Mouse (Mus musculus): ENCODE measurements around the gene Kat6b.

Gene Kat6b

DNA sequence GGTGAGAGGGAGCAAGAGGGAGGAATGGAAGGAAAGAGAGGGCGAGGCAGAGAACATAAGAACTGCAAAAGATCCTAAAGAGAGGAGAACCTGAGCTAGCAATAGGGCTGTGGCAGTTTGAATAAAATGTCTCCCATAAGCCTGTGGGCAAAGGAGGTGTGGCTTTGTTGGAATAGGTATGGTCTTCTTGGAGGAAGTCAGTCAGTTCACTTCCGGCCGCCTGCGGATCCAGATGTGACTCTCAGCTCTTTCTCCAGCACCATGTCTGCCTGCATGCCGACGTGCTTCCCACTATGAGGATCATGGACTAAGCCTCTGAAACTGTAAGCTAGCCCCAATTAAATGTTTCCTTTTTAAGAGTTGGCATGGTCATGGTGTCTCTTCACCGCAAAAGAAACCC is at the start of gene Kat6b:
Gene Kat6b (plus strand): TSS at position 204 of the 400 bp plus-strand sequence.
- Histone ChIP-seq H3K27me3 (ENCODE audit: control insufficient read depth, insufficient read depth, low read length, poor library complexity, severe bottlenecking) (no peaks in the 10 kb centered on the region), H3K36me3 (ENCODE audit: control insufficient read depth, insufficient read depth, low read length, poor library complexity, severe bottlenecking) (no peaks in the 10 kb centered on the region)
- DNase-seq (ENCODE audit: low read depth, low spot score) = no peak

DNA sequence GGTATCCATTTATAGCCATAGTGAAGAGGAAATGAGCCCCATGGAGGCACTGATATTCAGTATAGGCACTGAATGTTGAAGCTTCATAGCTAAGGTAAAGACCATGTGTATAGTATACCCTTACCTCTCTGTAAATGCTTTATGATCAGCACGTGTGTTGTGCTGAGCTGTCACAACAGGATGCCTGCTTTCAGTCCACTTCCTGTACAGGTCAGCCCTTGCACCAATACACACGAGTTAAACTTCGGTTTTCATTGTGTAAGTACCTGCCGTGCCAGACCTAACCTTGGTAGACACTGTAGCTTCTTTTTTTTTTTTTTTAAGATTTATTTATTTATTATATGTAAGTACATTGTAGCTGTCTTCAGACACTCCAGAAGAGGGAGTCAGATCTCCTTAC is 47.8 kb upstream of the Kat6b start:
- no peaks in the 10 kb centered on the region for H3K27me3 ChIP-seq (ENCODE audit: control insufficient read depth, insufficient read depth, low read length, poor library complexity, severe bottlenecking)
- no peaks in the 10 kb centered on the region for H3K36me3 ChIP-seq (ENCODE audit: control insufficient read depth, insufficient read depth, low read length, poor library complexity, severe bottlenecking)
- DNase-seq (ENCODE audit: low read depth, low spot score) = no peak

- H3K36me3 ChIP-seq (ENCODE audit: control insufficient read depth, insufficient read depth, low read length, poor library complexity, severe bottlenecking) = no peaks in the 10 kb centered on the region
- H3K27me3 ChIP-seq (ENCODE audit: control insufficient read depth, insufficient read depth, low read length, poor library complexity, severe bottlenecking) = no peaks in the 10 kb centered on the region
- no peak for DNase-seq (ENCODE audit: low read depth, low spot score)
These were observed 47.2 kb upstream of the Kat6b start for GRCm38 (mm10) chr14:21433995-21434394.

DNA sequence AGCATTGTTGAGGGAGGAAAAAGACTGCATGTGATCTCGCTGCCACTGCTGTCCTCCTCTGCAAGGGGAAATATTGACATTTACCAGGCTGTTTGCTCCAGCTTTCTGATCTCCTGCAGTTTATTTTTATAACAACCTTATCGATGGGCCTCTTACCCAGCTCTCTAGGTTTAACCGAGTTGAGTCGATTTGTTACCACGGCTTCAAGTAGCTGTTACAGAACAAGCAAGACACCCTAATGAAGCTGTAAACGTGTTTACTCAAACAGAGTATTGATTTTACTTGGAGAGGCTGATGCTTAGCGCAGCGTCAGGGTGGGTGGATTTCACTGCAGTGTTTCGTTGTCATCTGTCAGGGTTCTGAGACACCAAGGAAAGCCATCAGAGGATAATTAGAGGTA is 46.5 kb upstream of the Kat6b start:
- no peak for DNase-seq (ENCODE audit: low read depth, low spot score)
- Histone ChIP-seq H3K36me3 (ENCODE audit: control insufficient read depth, insufficient read depth, low read length, poor library complexity, severe bottlenecking) (no peaks in the 10 kb centered on the region), H3K27me3 (ENCODE audit: control insufficient read depth, insufficient read depth, low read length, poor library complexity, severe bottlenecking) (no peaks in the 10 kb centered on the region)

GRCm38 (mm10) chr14:21439785-21440184 is 41.4 kb upstream of the Kat6b start:
- Histone ChIP-seq H3K27me3 (ENCODE audit: control insufficient read depth, insufficient read depth, low read length, poor library complexity, severe bottlenecking) (no peaks in the 10 kb centered on the region), H3K36me3 (ENCODE audit: control insufficient read depth, insufficient read depth, low read length, poor library complexity, severe bottlenecking) (no peaks in the 10 kb centered on the region)
- DNase-seq (ENCODE audit: low read depth, low spot score) = no peak

- no peaks in the 10 kb centered on the region for H3K36me3 ChIP-seq (ENCODE audit: control insufficient read depth, insufficient read depth, low read length, poor library complexity, severe bottlenecking)
- H3K27me3 ChIP-seq (ENCODE audit: control insufficient read depth, insufficient read depth, low read length, poor library complexity, severe bottlenecking) = no peaks in the 10 kb centered on the region
- no peak for DNase-seq (ENCODE audit: low read depth, low spot score)
These were observed 40.7 kb upstream of the Kat6b start for GRCm38 (mm10) chr14:21440526-21440925.

- no peak for DNase-seq (ENCODE audit: low read depth, low spot score)
These were observed 39.3 kb upstream of the Kat6b start for GRCm38 (mm10) chr14:21441772-21442533.

DNA sequence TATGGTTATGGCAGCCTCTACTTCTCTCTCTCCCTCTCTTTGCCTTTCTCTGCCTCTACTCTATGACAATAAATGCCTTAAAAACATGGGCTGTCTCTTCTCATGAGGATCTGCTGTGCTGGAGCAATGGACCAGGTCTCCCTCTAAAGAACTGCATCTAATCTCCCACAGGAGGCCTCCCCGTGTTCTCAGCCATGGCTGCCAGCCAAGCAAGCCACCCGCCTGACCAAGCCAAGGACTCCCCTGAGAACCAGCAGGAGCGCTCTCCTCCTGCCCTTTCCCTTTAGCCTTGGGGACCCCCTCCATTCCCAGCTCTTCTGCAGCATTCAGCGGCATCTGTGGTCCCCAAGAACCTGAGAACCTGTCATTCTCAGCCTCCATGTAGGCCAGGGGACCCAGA is 28.7 kb upstream of the Kat6b start:
- no peaks in the 10 kb centered on the region for H3K27me3 ChIP-seq (ENCODE audit: control insufficient read depth, insufficient read depth, low read length, poor library complexity, severe bottlenecking)
- no peak for DNase-seq (ENCODE audit: low read depth, low spot score)
- no peaks in the 10 kb centered on the region for H3K36me3 ChIP-seq (ENCODE audit: control insufficient read depth, insufficient read depth, low read length, poor library complexity, severe bottlenecking)

More at GRCm38 (mm10) chr14:21441772-21442533, 39.3 kb upstream of the Kat6b start:
- Histone ChIP-seq H3K27me3 (ENCODE audit: control insufficient read depth, insufficient read depth, low read length, poor library complexity, severe bottlenecking) (no peaks in the 10 kb centered on the region), H3K36me3 (ENCODE audit: control insufficient read depth, insufficient read depth, low read length, poor library complexity, severe bottlenecking) (no peaks in the 10 kb centered on the region)

GRCm38 (mm10) chr14:21453896-21454295 is 27.3 kb upstream of the Kat6b start:
- H3K27me3 ChIP-seq (ENCODE audit: control insufficient read depth, insufficient read depth, low read length, poor library complexity, severe bottlenecking) = no peaks in the 10 kb centered on the region
- no peak for DNase-seq (ENCODE audit: low read depth, low spot score)
- no peaks in the 10 kb centered on the region for H3K36me3 ChIP-seq (ENCODE audit: control insufficient read depth, insufficient read depth, low read length, poor library complexity, severe bottlenecking)

DNA sequence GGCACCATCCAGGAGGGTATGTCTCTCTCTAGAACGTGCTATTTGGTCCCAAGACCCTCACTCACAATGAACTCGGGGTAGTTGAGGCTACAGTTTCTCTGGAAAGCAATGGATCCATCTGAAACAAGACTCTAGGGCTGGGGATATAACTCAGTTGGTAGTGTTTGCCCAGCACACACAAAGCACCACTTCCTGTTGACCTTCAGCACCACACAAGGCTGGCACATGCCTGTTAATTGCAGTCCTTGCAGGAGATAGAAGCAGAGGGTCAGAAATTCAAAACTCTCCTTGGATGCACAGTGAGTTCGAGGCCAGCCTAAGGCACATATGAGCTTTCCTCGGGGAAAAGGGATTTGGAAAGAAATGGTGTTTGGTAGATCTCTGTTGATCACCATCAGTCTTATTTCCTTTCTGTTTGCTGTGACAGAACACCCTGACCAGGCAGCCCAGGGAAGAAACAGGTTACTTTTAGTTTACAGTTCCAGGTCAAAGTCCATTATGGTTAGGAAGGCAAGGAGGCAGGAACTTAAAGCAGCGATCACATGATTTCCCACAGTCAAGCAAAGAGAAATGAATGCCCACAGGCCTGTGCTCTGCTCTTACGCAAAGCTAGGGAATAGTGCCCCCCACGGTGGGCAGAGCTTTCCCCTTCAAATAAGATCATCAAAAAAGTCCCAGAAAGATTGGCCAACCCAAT is 25.4 kb upstream of the Kat6b start:
- H3K36me3 ChIP-seq (ENCODE audit: control insufficient read depth, insufficient read depth, low read length, poor library complexity, severe bottlenecking) = no peaks in the 10 kb centered on the region
- DNase-seq (ENCODE audit: low read depth, low spot score) = no peak

DNA sequence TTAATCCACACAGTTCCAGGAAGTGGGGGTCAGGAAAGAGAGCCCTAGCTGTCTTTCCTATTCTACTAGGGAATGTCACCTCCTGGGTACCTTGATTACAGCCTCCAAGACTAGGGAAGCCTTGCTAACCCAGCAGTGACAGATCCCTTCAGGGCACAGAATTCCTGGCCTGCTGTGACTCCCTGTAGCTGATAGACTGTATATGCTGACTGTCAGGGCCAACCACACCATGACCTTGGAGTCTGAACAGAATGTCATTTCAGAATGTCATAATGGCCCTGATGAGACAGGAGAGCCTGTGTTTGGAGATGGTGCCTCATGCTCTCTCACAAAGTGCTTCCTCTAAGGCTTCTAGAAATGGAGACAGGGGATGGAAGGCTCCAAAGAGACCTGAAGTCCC is 24.7 kb upstream of the Kat6b start:
- H3K36me3 ChIP-seq (ENCODE audit: control insufficient read depth, insufficient read depth, low read length, poor library complexity, severe bottlenecking) = no peaks in the 10 kb centered on the region
- H3K27me3 ChIP-seq (ENCODE audit: control insufficient read depth, insufficient read depth, low read length, poor library complexity, severe bottlenecking) = no peaks in the 10 kb centered on the region
- no peak for DNase-seq (ENCODE audit: low read depth, low spot score)

More for the DNA sequence above, 25.4 kb upstream of the Kat6b start:
- no peaks in the 10 kb centered on the region for H3K27me3 ChIP-seq (ENCODE audit: control insufficient read depth, insufficient read depth, low read length, poor library complexity, severe bottlenecking)

GRCm38 (mm10) chr14:21457876-21458275 is 23.4 kb upstream of the Kat6b start:
- no peaks in the 10 kb centered on the region for H3K27me3 ChIP-seq (ENCODE audit: control insufficient read depth, insufficient read depth, low read length, poor library complexity, severe bottlenecking)
- no peak for DNase-seq (ENCODE audit: low read depth, low spot score)
- no peaks in the 10 kb centered on the region for H3K36me3 ChIP-seq (ENCODE audit: control insufficient read depth, insufficient read depth, low read length, poor library complexity, severe bottlenecking)

DNA sequence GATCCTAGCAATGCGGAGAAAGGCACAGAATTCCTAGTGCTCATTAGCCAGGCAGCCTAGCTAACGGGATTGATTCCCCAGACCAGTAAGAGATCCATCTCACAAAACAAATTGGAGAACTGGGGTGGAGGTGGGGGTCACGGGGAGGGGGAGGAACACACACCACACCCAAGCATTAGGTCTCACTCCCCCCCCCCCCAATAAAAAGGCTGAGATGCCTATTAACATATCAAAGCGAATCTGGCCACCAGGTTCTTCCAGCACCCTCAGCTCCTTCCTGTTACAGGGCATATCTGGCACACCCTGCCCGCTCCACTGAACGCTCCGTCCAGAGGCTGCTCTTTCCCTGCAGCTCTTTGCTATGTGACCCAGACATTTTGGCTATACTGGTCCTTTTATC is 22.5 kb upstream of the Kat6b start:
- Histone ChIP-seq H3K27me3 (ENCODE audit: control insufficient read depth, insufficient read depth, low read length, poor library complexity, severe bottlenecking) (no peaks in the 10 kb centered on the region), H3K36me3 (ENCODE audit: control insufficient read depth, insufficient read depth, low read length, poor library complexity, severe bottlenecking) (no peaks in the 10 kb centered on the region)
- no peak for DNase-seq (ENCODE audit: low read depth, low spot score)

- H3K36me3 ChIP-seq (ENCODE audit: control insufficient read depth, insufficient read depth, low read length, poor library complexity, severe bottlenecking) = no peaks in the 10 kb centered on the region
- DNase-seq (ENCODE audit: low read depth, low spot score) = no peak
- no peaks in the 10 kb centered on the region for H3K27me3 ChIP-seq (ENCODE audit: control insufficient read depth, insufficient read depth, low read length, poor library complexity, severe bottlenecking)
These were observed 22.1 kb upstream of the Kat6b start for GRCm38 (mm10) chr14:21459163-21459562.

DNA sequence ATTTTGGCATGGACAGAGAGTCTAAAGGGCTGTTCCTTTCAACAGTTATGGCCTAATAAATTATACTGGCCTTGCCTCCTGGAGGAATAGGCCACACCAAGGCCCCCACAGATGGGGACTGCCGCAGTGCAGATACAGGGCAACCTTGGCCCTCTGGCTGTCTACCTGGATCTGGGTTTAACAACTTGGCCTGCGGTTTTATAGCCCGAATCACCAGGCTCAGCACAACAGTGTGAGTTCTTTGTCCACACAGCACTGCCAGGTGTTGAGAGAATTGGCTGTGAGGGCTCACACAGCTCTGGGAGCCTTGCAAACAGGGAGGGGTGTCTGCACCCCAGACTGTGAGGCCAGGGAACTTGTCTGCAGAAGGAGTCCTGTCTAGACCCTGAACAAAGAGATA is 18.8 kb upstream of the Kat6b start:
- no peak for DNase-seq (ENCODE audit: low read depth, low spot score)
- H3K27me3 ChIP-seq (ENCODE audit: control insufficient read depth, insufficient read depth, low read length, poor library complexity, severe bottlenecking) = no peaks in the 10 kb centered on the region
- no peaks in the 10 kb centered on the region for H3K36me3 ChIP-seq (ENCODE audit: control insufficient read depth, insufficient read depth, low read length, poor library complexity, severe bottlenecking)
